Mouse (Mus musculus) adrenal gland, postnatal 25 days (tissue): ENCODE data around the gene Zfp943. TPM values are rescaled to one million over a fixed set of nuclear protein-coding genes. Genes with fewer than 3 reads are reported as not detected.
"Not testable (repeated sequence)": the region's sequence is repeated elsewhere in the genome, so short reads cannot be mapped to it uniquely, and the experiment has no call there.

Experiments
- DNase-seq: peaks from one replicate; pipeline ENCODE4 v3.0.0; 2021; ENCODE audit warnings: mixed read lengths
- long read RNA-seq: library from polyadenylated mRNA; stranded (forward); transcript quantifications from one replicate; pipeline ENCODE4 v2.0.0, GENCODE M21; 2021
- total RNA-seq: library from RNA; stranded (reverse); gene quantifications from 2 replicates; pipeline ENCODE4 v1.2.3, GENCODE M21; 2021

Zfp943 gene
- total RNA-seq, result 12.5 and 14.4 TPM in 2 replicates
- long read RNA-seq, transcript Zfp943-201 (4 exons, 2,741 nt), result major isoform, 12 of 16 reads
- long read RNA-seq, partial matches to known transcripts, result 0 of 16 reads
- long read RNA-seq, other reads (novel, unspliced or antisense), result 2 of 16 reads

- DNase-seq, result peak; percentile 69
These were observed at the start of gene Zfp943, which contains the start of gene Zfp942 for GRCm38 (mm10) chr17:21962107-21962907. Gene Zfp943 (plus strand): TSS chr17:21962552. Gene Zfp942 (minus strand): TSS chr17:21962464.

GRCm38 (mm10) chr17:21963302-21963701, 950 bp downstream of the Zfp943 start:
- DNase-seq, result no peak

DNA sequence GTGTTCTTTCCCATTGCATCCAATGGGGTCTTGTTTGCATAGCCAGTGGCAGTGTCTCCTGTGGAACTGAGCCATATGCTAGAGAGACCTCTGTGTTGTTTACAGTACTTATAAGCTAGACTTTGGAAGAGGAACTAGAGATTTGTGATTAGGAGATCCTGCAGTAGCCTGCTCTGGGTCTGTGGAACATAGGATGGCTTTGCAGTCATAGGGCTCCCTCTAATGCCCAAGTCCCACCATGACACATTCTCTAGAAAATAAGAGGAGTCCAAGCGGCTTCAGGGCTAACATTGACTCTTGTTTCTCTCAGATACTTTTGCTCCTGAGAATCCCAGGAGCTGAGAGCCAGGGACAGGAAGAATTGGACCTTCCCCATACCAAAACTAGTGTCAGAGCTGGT, 73.2 kb downstream of the Zfp943 start:
- not testable (repeated sequence) for DNase-seq

DNA sequence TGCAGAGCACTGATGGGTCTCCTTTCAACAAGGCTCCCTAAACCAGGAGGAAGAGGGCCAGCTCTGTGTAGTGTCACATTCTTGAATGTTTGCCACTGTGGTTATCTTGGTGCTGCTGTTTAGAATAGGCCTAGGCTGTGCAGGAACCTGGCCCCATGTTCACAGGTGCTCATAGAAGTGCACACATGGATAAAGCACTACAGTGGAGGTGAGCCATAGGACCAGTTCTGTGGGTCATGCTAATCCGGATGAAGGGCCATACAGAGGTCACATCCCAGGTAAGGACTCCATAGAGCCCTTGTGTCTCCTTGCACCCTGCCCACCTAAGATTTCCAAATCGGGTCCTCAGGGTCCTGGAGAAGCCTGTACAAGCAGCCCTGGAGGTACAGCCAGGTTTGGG, 87.1 kb downstream of the Zfp943 start:
- no peak for DNase-seq

- no peak for DNase-seq
These were observed 90.9 kb downstream of the Zfp943 start for GRCm38 (mm10) chr17:22053211-22053610.

DNA sequence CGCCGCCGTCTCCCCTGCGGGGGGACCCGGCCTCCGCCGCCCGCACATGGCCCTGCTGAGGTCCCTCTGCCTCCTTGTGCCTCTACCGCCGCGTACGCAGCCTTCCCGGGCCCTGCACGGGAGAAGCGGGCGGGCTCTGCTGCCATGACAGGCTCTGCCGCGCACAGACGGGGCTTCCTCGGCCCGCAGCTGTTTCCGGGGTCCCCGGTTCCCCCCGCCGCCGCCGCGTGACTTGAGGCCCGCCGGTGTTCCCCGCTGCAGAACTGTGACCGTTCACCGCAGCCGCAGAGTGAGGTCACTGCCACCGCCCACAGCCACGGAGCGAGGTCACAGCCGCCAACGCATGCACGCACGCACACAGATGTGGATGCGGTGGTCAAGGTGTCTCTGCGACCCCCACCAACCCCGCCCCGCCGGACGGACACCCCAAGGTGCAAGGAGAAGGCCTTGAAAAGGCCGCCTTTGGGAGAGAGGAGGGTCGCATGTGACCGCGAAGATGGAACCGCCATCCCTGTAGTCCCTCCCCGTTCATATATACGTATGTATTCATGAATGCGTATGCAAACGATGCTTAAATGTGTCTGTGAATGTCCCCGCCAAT, 118.8 kb downstream of the Zfp943 start:
- DNase-seq, result peak; percentile 53

DNA sequence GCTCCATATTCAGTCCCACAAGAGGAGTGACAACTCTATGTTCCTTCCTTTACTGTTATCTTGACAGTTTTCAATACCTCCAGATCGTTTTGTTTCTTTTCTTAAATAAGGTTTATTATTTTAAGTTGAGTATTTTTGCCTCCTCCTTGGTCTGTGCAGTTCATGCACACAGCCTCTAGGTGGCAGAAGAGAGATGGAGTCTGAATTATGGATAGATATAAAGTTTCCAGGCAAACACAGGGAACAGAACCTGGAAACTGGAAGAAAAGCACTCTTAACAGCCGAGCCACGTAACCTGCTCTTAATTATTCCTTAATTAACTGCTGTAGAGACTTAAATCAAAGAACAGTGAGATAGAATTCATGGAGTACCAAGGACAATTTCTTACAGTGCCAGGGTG, 120.9 kb downstream of the Zfp943 start:
- peak; percentile 5 for DNase-seq

- no peak for DNase-seq
These were observed 156.4 kb downstream of the Zfp943 start for GRCm38 (mm10) chr17:22118770-22119169.

Other genes starting within 250 kb of the Zfp943 start
- 12.3 and 14.2 TPM in 2 replicates for gene Zfp229, start 231.8 kb upstream of the Zfp943 start, total RNA-seq
- gene Zfp820, start 116.8 kb upstream of the Zfp943 start, total RNA-seq, result 2.9 and 3.3 TPM in 2 replicates
- gene Zfp995, start 52.6 kb upstream of the Zfp943 start, total RNA-seq, result 2.2 and 3.2 TPM in 2 replicates
- gene Zfp942, start 88 bp upstream of the Zfp943 start, total RNA-seq, result 11.2 and 11.7 TPM in 2 replicates
- gene Zfp947, start 203.6 kb downstream of the Zfp943 start, total RNA-seq, result 1.1 and 1.6 TPM in 2 replicates